Mouse (Mus musculus) megakaryocyte, embryonic 14.5 days (primary cell): Measurements from ENCODE around the gene Larp1.

ENCODE experiments used
- FLI1 ChIP-seq: IDR thresholded peaks from 2 replicates; pipeline ENCODE4 v1.6.1; 2012; ENCODE audit warnings: low read length, inconsistent platforms, mixed read lengths
- GATA1 ChIP-seq: IDR thresholded peaks from 3 replicates; pipeline ENCODE4 v1.6.1; 2012; ENCODE audit warnings: mixed read lengths, low read length, inconsistent platforms, borderline replicate concordance

GRCm38 (mm10) chr11:58095561-58095960 lies 86.7 kb downstream of the Larp1 start:
- no peak for TF ChIP-seq GATA1
- no peak for TF ChIP-seq FLI1
